Mouse (Mus musculus) liver, embryonic 14.5 days (tissue): ENCODE results near the gene Dyrk1a.

ENCODE experiments used
- CTCF ChIP-seq: IDR thresholded peaks from 2 replicates; pipeline ENCODE4 v1.5.1; 2016; ENCODE audit warnings: antibody characterized with exemption, low read depth, control low read depth
- EP300 ChIP-seq: IDR thresholded peaks from 2 replicates; pipeline ENCODE4 v1.6.1; 2016; ENCODE audit warnings: antibody characterized with exemption, low read depth

DNA sequence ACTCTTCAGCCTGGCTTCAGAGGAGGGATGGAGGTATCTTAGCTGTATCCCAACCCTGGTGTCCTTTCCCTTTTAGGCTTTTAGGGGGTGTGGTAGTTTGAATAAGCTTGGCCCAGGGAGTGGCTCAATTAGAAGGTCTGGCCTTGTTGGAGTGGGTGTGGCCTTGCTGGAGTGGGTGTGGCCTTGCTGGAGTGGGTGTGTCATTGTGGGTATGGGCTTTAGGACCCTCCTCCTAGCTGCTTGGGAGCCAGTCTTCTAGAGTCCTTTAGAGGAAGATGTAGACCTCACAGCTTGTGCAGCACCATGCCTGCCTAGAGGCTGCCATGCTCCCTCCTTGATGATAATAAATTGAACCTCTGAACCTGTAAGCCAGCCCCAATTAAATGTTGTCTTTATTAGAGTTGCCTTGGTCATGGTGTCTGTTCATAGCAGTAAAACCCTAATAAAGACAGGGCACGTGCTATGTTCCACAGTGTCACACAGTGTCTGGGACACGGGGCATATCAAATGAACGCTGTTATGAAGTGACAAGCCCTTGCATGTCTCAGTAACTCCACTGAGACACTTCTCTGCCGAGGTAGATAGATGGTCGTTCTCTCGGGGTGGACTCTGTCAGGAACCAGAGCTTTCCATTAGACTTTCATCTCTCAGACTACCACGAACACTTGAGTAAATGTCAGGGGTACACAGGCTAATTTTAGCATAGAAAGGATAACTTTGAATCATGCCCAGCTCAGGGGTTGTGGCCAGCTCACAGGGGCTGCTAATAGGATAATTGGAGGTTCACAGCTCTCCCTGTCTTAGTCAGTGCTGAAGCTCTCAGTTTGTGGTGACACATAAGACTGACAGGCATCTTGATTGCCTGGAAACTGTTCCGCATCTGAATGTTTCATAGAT, 166.9 kb downstream of the Dyrk1a start:
- TF ChIP-seq EP300 (no peak), CTCF (no peak)
